Mouse (Mus musculus) midbrain, embryonic 13.5 days (tissue): ENCODE measurements around the gene Pus3. TPM values are rescaled to one million over a fixed set of nuclear protein-coding genes. Genes with fewer than 3 reads are reported as not detected.
A peak's percentile ranks its signal among the peaks of the same experiment; 100 is the strongest.

Source experiments
- ATAC-seq: fragments of 200-750 bp; cut with Nextera tagmentation; 2 replicates; pipeline ENCODE4 v1.8.0; 2017; ENCODE audit warnings: mild to moderate bottlenecking, moderate TSS enrichment, moderate library complexity
- H3K27ac ChIP-seq: fragments of 300-500 bp; sonication (generic); 2 replicates; pipeline ENCODE4 v1.5.1; 2015; ENCODE audit warnings: inconsistent platforms, mild to moderate bottlenecking, moderate library complexity
- H3K27me3 ChIP-seq: fragments of 300-500 bp; sonication (generic); 2 replicates; pipeline ENCODE4 v1.6.1; 2015; ENCODE audit warnings: mild to moderate bottlenecking, inconsistent platforms
- H3K36me3 ChIP-seq: fragments of 300-500 bp; sonication (generic); 2 replicates; pipeline ENCODE4 v1.6.1; 2015; ENCODE audit warnings: mild to moderate bottlenecking, inconsistent platforms
- H3K4me1 ChIP-seq: fragments of 300-500 bp; sonication (generic); replicated peaks from 2 replicates; pipeline ENCODE4 v1.6.1; 2015; ENCODE audit warnings: inconsistent platforms
- H3K4me2 ChIP-seq: fragments of 300-500 bp; sonication (generic); replicated peaks from 2 replicates; pipeline ENCODE4 v1.6.1; 2015; ENCODE audit warnings: moderate library complexity, mild to moderate bottlenecking, inconsistent platforms
- H3K4me3 ChIP-seq: fragments of 300-500 bp; sonication (generic); replicated peaks from 2 replicates; pipeline ENCODE4 v1.5.1; 2015; ENCODE audit warnings: mild to moderate bottlenecking, inconsistent platforms
- H3K9ac ChIP-seq: fragments of 300-500 bp; sonication (generic); replicated peaks from 2 replicates; pipeline ENCODE4 v1.6.1; 2015; ENCODE audit warnings: mild to moderate bottlenecking, inconsistent platforms
- H3K9me3 ChIP-seq: fragments of 300-500 bp; sonication (generic); 2 replicates; pipeline ENCODE4 v1.6.1; 2016; ENCODE audit warnings: mild to moderate bottlenecking, inconsistent platforms
- WGBS: fragments of 180-500 bp; shearing (Covaris S2); methylation state at CpG from one replicate; pipeline ENCODE4 v1.1.7; 2015; 5-methylcytosine and 5-hydroxymethylcytosine counted together
- polyA plus RNA-seq: library from polyadenylated mRNA; unstranded; fragments of >200 nt; fragmentation: Nextera tagmentation; extraction: Ambion mirVana; gene quantifications from 2 replicates; pipeline ENCODE4 v1.2.1, GENCODE M21; 2015

Gene Pus3
- polyA plus RNA-seq, 1 experiment from 2014 or later, result 19.5 TPM

DNA sequence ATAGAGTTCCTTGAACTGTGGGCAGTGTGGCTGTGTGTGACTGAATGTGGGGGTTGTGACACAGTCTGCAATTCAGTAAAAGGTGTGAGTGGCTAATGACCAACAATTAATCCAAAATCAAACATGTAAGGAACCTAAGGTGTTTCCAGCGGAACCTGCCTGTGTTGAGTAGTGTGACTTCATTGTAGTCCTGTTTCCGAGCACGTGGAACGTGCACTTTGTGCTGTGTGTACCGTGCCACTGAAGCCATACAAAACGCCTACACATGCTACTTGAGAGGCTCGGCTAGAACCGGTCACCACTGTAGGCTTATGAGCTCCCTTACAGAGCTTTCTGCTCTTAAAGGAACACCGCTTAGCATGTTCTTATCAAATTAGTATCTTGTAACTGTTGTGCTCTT lies 9.9 kb upstream of the Pus3 start:
- no peaks in the 10 kb centered on the region for H3K4me1 ChIP-seq
- WGBS, result 86% methylated on average over 9 of the region's 9 CpGs
- peaks cover 47% of the 10 kb centered on the region for H3K36me3 ChIP-seq
- H3K27me3 ChIP-seq, result 0 out of 2 replicates have a peak, but pooled peaks cover 2% of the 10 kb centered on the region
- no peak overlapping the region for H3K27ac ChIP-seq
- no peak for ATAC-seq
- H3K4me3 ChIP-seq, result no peak overlapping the region
- H3K9ac ChIP-seq, result no peak overlapping the region
- no peaks in the 10 kb centered on the region for H3K9me3 ChIP-seq
- H3K4me2 ChIP-seq, result no peak overlapping the region

DNA sequence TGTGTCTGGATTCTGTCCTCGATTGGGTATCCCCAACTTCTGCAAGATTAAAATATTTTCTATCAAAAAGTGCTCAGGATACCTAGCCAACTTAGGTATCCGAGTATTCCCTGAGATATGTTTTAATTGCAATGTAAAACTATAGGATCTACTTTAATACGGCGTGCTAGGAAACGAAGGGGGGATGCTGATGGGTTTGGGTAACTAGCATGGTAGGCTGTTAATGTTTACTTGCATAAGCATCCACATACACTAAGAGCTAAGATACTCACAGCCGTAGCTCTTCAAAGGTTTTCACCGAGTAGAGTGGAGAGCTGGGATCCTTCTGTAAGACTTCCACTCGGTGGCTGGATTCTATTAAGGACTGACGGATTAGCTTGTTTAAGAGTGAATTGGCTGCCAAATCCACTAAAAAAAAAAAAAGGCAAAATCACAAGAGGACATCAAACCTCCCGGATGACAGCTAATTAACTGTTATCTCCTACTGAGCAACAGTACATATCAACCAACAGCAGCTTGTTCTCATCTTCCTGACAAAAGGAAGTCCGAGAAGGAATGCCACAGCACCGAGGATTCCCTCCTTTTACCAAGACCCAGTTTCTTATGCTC lies 1.8 kb upstream of the Pus3 start:
- Histone ChIP-seq H3K9me3 (no peaks in the 10 kb centered on the region), H3K4me1 (peaks cover 27% of the 10 kb centered on the region), H3K27me3 (peaks cover 14% of the 10 kb centered on the region; the same call in 1 of the 2 replicates), H3K27ac (no peak overlapping the region), H3K9ac (no peak overlapping the region), H3K36me3 (peaks cover 24% of the 10 kb centered on the region), H3K4me3 (no peak overlapping the region), H3K4me2 (no peak overlapping the region; the same call in 1 of the 2 replicates)
- WGBS, result 77% methylated on average over 12 of the region's 12 CpGs
- ATAC-seq, result no peak

DNA sequence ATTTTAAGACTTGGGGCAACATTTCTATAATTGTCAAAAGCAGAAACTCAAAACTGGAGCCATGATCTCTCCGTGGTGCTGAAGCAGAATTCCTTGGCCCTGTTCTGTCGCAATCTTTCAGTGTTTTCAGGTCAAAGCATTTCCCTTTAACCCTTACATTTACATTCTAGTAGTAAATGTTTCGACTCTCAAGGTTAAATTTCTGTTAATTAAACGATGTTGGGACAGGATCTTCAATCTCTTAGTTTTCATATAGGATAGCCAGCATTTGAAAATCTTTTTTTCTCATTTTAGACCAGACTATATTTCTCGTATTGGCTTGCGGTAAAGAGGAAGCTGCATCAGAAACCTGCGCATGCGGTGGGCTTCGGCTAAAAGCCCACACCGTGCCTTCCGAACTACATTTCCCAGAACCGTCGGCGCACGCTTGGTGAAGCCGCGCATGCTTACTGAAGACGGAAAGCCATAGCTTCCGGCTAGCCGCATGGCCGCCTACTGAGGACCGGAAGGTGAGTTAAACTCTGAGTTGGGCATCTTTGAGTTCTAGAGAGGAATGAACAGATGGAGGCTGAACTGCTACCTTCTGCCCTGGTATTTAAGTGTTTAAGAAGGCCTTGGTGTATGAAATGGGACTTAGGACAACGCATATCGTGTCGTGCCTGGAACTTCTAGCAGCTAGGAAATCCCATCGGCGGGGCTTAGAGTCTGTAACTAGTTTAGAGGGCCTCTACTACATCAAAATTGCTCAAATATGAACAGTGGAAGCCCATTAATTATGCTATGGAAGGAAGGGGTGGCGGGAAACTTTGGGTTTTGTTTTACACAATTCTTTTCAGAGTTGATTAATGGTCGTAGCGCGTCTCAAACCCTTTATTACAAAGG lies 855 bp downstream of the Pus3 start:
- peak overlapping the region; percentile 74 for H3K9ac ChIP-seq
- peak overlapping the region; percentile 84 for H3K4me2 ChIP-seq
- ATAC-seq, result peak; percentile 89
- H3K27me3 ChIP-seq, result peaks cover 14% of the 10 kb centered on the region; the same call in 1 of the 2 replicates
- H3K4me3 ChIP-seq, result peak overlapping the region; percentile 66
- WGBS, result 2% methylated on average over 31 of the region's 31 CpGs
- H3K9me3 ChIP-seq, result no peaks in the 10 kb centered on the region
- peaks cover 16% of the 10 kb centered on the region for H3K36me3 ChIP-seq
- peaks cover 27% of the 10 kb centered on the region for H3K4me1 ChIP-seq
- H3K27ac ChIP-seq, result peak overlapping the region; percentile 74

DNA sequence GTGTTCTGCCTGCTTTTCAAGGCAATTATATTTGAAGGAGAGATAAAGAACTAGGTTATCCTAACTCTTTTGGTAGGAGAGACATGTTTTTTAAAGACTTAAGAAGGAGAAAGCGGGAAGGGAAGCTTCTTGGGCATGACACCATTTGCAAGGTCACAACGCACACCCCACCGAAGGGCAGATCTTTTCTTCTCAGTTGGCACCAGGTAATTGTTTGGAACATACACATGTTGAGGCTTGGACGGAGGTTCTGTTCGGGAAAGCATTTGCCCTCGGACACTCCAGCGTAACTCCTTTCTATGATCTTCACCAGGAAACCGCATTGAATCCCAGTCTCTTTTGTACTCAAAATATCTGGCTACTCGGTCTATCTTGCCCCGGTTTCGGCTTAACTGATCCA lies 2.7 kb downstream of the Pus3 start:
- H3K4me1 ChIP-seq, result peaks cover 27% of the 10 kb centered on the region
- H3K27me3 ChIP-seq, result peaks cover 12% of the 10 kb centered on the region; the same call in 1 of the 2 replicates
- no peak overlapping the region for H3K4me3 ChIP-seq
- 95% methylated on average over 11 of the region's 11 CpGs for WGBS
- ATAC-seq, result no peak
- peaks cover 27% of the 10 kb centered on the region for H3K36me3 ChIP-seq
- no peak overlapping the region for H3K9ac ChIP-seq
- no peaks in the 10 kb centered on the region for H3K9me3 ChIP-seq
- no peak overlapping the region for H3K4me2 ChIP-seq
- no peak overlapping the region for H3K27ac ChIP-seq

GRCm38 (mm10) chr9:35561583-35561982 lies 3.2 kb downstream of the Pus3 start:
- no peak overlapping the region for H3K27ac ChIP-seq
- peaks cover 10% of the 10 kb centered on the region; the same call in 1 of the 2 replicates for H3K27me3 ChIP-seq
- no peaks in the 10 kb centered on the region for H3K9me3 ChIP-seq
- H3K4me1 ChIP-seq, result peaks cover 28% of the 10 kb centered on the region
- no peak for ATAC-seq
- H3K4me3 ChIP-seq, result no peak overlapping the region
- H3K9ac ChIP-seq, result no peak overlapping the region
- H3K4me2 ChIP-seq, result no peak overlapping the region
- H3K36me3 ChIP-seq, result peaks cover 30% of the 10 kb centered on the region
- 94% methylated on average over 6 of the region's 6 CpGs for WGBS

DNA sequence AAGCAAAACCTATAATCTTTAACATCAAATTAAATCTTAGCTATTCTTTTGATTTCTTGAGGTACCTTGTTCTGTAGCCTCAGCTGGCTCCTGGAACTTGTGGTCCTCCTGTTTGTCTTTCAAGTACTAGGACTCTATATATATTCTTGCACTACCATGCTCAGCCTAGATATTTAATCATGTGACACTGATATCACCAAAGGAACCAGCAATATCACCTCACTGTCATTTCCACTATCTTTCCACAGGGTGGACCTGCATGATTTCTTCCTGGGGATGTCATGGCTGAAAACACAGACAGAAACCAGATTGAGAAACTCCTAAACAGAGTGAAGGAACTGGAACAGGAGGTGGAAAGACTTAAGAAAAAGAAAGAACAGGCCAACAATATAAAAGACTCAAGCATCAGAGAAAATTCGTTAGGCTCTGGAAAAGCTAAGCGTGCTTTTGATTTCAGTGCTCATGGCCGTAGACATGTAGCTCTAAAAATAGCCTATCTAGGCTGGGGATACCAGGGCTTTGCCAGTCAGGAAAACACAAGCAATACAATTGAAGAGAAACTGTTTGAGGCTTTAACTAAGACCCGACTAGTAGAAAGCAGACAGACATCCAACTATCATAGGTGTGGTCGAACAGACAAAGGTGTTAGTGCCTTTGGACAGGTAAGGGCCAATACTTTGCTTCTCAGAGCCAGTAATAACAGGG lies 6.3 kb downstream of the Pus3 start:
- no peak overlapping the region for H3K4me2 ChIP-seq
- peaks cover 28% of the 10 kb centered on the region for H3K4me1 ChIP-seq
- peaks cover 44% of the 10 kb centered on the region for H3K36me3 ChIP-seq
- H3K9ac ChIP-seq, result no peak overlapping the region
- no peak overlapping the region for H3K4me3 ChIP-seq
- no peaks in the 10 kb centered on the region for H3K27me3 ChIP-seq
- no peak overlapping the region for H3K27ac ChIP-seq
- no peak for ATAC-seq
- 93% methylated on average over 5 of the region's 5 CpGs for WGBS
- no peaks in the 10 kb centered on the region for H3K9me3 ChIP-seq

GRCm38 (mm10) chr9:35567995-35568394 lies 9.6 kb downstream of the Pus3 start:
- H3K27ac ChIP-seq, result no peak overlapping the region
- H3K36me3 ChIP-seq, result peaks cover 32% of the 10 kb centered on the region
- H3K4me3 ChIP-seq, result no peak overlapping the region
- ATAC-seq, result no peak
- no peak overlapping the region for H3K9ac ChIP-seq
- H3K4me1 ChIP-seq, result peaks cover 27% of the 10 kb centered on the region
- no peak overlapping the region for H3K4me2 ChIP-seq
- no peaks in the 10 kb centered on the region for H3K27me3 ChIP-seq
- H3K9me3 ChIP-seq, result no peaks in the 10 kb centered on the region
- WGBS, result 89% methylated on average over 3 of the region's 3 CpGs

DNA sequence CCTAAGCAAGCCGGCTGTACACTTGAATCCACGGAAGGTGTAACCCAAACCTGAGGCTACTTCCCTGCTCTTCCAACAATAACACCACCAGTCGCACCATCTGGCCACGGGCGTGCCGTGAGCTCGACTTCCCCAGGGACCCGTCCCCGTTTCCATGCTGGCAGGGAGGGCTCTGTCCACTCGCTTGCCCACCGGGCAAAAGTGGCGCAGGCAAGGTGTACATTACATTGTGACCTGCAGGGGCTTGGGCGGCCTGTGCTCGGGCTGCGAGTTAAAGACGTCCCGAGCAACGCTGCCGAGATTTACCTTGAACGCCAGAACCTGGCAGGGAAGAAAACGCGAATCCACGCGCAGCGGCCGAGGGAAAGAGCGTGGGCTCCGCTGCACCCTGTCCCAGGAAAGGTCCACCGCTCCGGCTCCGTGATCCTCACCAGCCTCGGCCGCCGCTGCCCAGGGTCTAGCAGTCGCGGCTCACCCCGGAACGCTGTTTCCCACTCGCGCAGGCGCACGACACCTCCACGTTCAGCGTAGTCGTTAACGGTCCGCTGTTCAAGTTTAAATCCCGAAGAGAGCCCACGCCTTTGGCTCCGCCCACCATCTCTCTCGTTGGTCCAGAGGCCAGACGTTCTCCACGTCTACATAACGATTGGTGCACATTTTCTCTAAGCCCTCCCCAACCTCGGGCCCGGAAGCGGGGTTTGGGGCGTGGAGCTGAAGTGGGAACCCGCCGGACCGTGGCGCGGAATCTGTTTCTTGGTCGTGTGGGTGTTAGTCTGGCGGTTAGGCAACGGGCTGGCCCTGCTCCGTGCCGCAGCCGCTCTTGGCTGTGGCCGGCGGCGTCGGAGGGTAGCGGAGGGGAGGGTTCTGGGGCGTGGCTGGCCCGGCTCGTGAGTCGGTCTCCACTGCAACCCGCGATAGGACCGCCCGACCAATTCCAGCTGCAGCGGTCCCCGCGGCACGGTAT lies 11.5 kb downstream of the Pus3 start, which contains the start of the genes Pate2 and Hyls1:
Gene Pate2, plus strand, starts transcription at position 714 of the 964 bp plus-strand sequence.
Gene Hyls1, minus strand, starts transcription at position 828 of the 964 bp plus-strand sequence.
- peak within 1 kb of the TSS; percentile 93 for H3K27ac ChIP-seq

GRCm38 (mm10) chr9:35570663-35571062 lies 12.3 kb downstream of the Pus3 start:
- Histone ChIP-seq H3K9me3 (no peaks in the 10 kb centered on the region), H3K36me3 (peaks cover 21% of the 10 kb centered on the region), H3K4me1 (peaks cover 31% of the 10 kb centered on the region), H3K4me2 (peak overlapping the region; percentile 60), H3K27ac (no peak overlapping the region), H3K27me3 (peaks cover 15% of the 10 kb centered on the region), H3K9ac (peak overlapping the region; percentile 71), H3K4me3 (peak overlapping the region; percentile 77)
- 10% methylated on average over 5 of the region's 5 CpGs for WGBS
- peak; percentile 22; the same call in 1 of the 2 replicates for ATAC-seq

More for the DNA sequence above, 11.5 kb downstream of the Pus3 start, which contains the start of the genes Pate2 and Hyls1:
- under 1% methylated on average over 86 of the region's 86 CpGs for whole genome bisulfite sequencing
- peaks cover 29% of the 10 kb centered on the region for H3K36me3 ChIP-seq
- H3K4me3 ChIP-seq, result peak within 1 kb of the TSS; percentile 77
- H3K4me2 ChIP-seq, result peak within 1 kb of the TSS; percentile 60
- ATAC-seq, result peak; percentile 97
- peaks cover 12% of the 10 kb centered on the region for H3K27me3 ChIP-seq
- H3K4me1 ChIP-seq, result peaks cover 31% of the 10 kb centered on the region
- H3K9ac ChIP-seq, result peak within 1 kb of the TSS; percentile 86
- H3K9me3 ChIP-seq, result no peaks in the 10 kb centered on the region

GRCm38 (mm10) chr9:35574416-35574815 lies 16.0 kb downstream of the Pus3 start:
- H3K9ac ChIP-seq, result peak overlapping the region; percentile 51; the same call in 1 of the 2 replicates
- no peaks in the 10 kb centered on the region for H3K36me3 ChIP-seq
- no peak for ATAC-seq
- H3K4me3 ChIP-seq, result peak overlapping the region; percentile 36
- peaks cover 12% of the 10 kb centered on the region for H3K4me1 ChIP-seq
- no peaks in the 10 kb centered on the region for H3K9me3 ChIP-seq
- H3K4me2 ChIP-seq, result peak overlapping the region; percentile 58
- 3% methylated on average over 32 of the region's 32 CpGs for WGBS
- no peak overlapping the region for H3K27ac ChIP-seq
- peaks cover 18% of the 10 kb centered on the region for H3K27me3 ChIP-seq

GRCm38 (mm10) chr9:35587674-35588073 lies 29.3 kb downstream of the Pus3 start:
- no peaks in the 10 kb centered on the region for H3K9me3 ChIP-seq
- H3K36me3 ChIP-seq, result no peaks in the 10 kb centered on the region
- no peak overlapping the region for H3K27ac ChIP-seq
- no peak for ATAC-seq
- H3K27me3 ChIP-seq, result no peaks in the 10 kb centered on the region
- WGBS, result 53% methylated on average over 1 of the region's 1 CpGs
- no peak overlapping the region for H3K9ac ChIP-seq
- no peaks in the 10 kb centered on the region for H3K4me1 ChIP-seq
- H3K4me2 ChIP-seq, result no peak overlapping the region
- H3K4me3 ChIP-seq, result no peak overlapping the region
